Mouse (Mus musculus) liver, embryonic 16.5 days (tissue): ENCODE measurements around the gene Ssmem1. TPM values are rescaled to one million over a fixed set of nuclear protein-coding genes. Genes with fewer than 3 reads are reported as not detected.
A peak's percentile ranks its signal among the peaks of the same experiment; 100 is the strongest.

Experiments
- ATAC-seq: fragments of 200-750 bp; cut with Nextera tagmentation; 2 replicates; pipeline ENCODE4 v1.8.0; 2017; ENCODE audit warnings: low read depth, mild to moderate bottlenecking, moderate number of reproducible peaks, moderate library complexity
- H3K27ac ChIP-seq: fragments of 300-500 bp; sonication (generic); 2 replicates; pipeline ENCODE4 v1.5.1; 2014; ENCODE audit warnings: mild to moderate bottlenecking, low read length
- H3K27me3 ChIP-seq: fragments of 300-500 bp; sonication (generic); 2 replicates; pipeline ENCODE4 v1.6.1; 2014; ENCODE audit warnings: low read depth, low read length, mixed read lengths; ENCODE audit not compliant: control insufficient read depth, insufficient read depth
- H3K36me3 ChIP-seq: fragments of 300-500 bp; sonication (generic); 2 replicates; pipeline ENCODE4 v1.6.1; 2014; ENCODE audit warnings: mild to moderate bottlenecking; ENCODE audit not compliant: control insufficient read depth, insufficient read depth
- H3K4me1 ChIP-seq: fragments of 300-500 bp; sonication (generic); 2 replicates; pipeline ENCODE4 v1.6.1; 2014; ENCODE audit warnings: low read depth, low read length, mixed read lengths; ENCODE audit not compliant: control insufficient read depth
- H3K4me2 ChIP-seq: fragments of 300-500 bp; sonication (generic); 2 replicates; pipeline ENCODE4 v1.6.1; 2014; ENCODE audit warnings: low read depth, low read length, mixed read lengths
- H3K4me3 ChIP-seq: fragments of 300-500 bp; sonication (generic); 2 replicates; pipeline ENCODE4 v1.5.1; 2014; ENCODE audit warnings: low read depth, mild to moderate bottlenecking, low read length
- H3K9ac ChIP-seq: fragments of 300-500 bp; sonication (generic); 2 replicates; pipeline ENCODE4 v1.6.1; 2014; ENCODE audit warnings: low read depth, low read length
- H3K9me3 ChIP-seq: fragments of 300-500 bp; sonication (generic); replicated peaks from 2 replicates; pipeline ENCODE4 v1.6.1; 2016; ENCODE audit warnings: low read length; ENCODE audit not compliant: control insufficient read depth
- WGBS: fragments of 180-500 bp; shearing (Covaris S2); extraction: QIAGEN DNeasy Blood & Tissue Kit; methylation state at CpG from one replicate; pipeline ENCODE4 v1.1.7; 2014; ENCODE audit not compliant: insufficient replicate concordance; 5-methylcytosine and 5-hydroxymethylcytosine counted together
- polyA plus RNA-seq: library from polyadenylated mRNA; unstranded; fragments of >200 nt; fragmentation: Nextera tagmentation; extraction: Ambion mirVana; gene quantifications from 2 replicates; pipeline ENCODE4 v1.2.1, GENCODE M21; 2015

Gene Ssmem1
- polyA plus RNA-seq, 1 experiment from 2014 or later = 0.06 TPM

DNA sequence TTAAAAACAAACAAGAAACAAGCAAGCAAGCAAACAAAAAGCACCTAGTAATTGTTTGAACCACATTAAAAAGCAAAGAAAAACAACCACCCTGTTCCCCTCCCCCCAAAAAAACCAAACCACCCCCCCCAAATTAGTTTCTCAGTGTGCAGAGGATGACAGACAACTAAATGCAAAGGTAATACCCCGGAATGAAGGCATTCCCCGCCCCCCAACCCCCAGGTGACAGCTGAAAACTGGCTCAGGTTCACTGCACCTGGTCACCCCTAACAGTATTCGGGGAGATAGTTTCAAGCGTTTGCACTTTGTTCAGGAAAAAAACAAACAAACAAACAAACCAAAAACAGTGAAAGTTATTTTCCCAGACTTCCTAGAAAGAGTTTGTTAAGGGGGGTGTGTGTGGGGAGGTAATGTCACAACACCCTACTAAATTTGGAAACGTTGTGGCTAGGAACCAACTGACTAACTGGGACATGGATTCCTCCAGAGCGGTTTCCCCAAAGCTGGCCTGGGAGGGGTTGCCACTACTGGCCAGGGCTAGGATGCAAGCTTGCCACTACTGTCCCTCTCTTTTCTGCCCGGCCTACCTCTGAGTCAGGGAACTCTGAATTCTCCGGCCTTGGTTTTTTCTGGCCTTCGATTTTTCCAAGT is 38.1 kb downstream of the Ssmem1 start:
- no peak for ATAC-seq
- Histone ChIP-seq H3K9ac (no peak overlapping the region), H3K27ac (no peak overlapping the region), H3K36me3 (no peaks in the 10 kb centered on the region), H3K9me3 (no peaks in the 10 kb centered on the region), H3K4me2 (peak overlapping the region; percentile 48; the same call in 1 of the 2 replicates), H3K4me3 (no peak overlapping the region), H3K4me1 (no peaks in the 10 kb centered on the region), H3K27me3 (peaks cover 36% of the 10 kb centered on the region)
- 28% methylated on average over 9 of the region's 9 CpGs for WGBS

DNA sequence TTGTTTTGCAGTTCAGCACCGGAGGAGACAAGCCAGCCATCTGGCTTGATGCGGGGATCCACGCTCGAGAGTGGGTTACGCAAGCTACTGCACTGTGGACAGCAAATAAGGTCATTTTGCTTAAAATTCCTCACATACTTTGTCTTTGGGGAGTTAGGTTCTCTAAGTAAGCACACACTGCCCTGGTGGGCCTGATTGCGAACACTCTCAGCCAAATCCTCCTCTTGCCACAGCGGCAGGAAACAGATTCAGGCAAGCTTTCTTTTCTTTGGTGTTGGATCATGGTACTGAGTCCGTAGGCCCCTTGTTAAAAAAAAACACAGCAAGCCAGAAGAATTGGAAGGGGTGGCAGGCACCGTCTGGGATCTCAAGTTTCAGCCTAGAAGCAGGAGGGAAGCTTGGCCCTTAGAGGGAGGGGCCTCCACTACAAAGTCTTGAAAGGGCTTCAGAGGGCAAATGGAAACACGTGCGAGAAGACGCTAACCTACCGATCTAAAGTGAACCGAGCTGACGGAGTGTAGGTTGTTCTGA is 39.6 kb downstream of the Ssmem1 start:
- Histone ChIP-seq H3K9me3 (no peaks in the 10 kb centered on the region), H3K4me2 (no peak overlapping the region), H3K27ac (no peak overlapping the region), H3K9ac (no peak overlapping the region), H3K4me3 (no peak overlapping the region), H3K4me1 (no peaks in the 10 kb centered on the region), H3K27me3 (peaks cover 34% of the 10 kb centered on the region), H3K36me3 (no peaks in the 10 kb centered on the region)
- WGBS = 15% methylated on average over 15 of the region's 15 CpGs
- peak; percentile 41; the same call in 1 of the 2 replicates for ATAC-seq

DNA sequence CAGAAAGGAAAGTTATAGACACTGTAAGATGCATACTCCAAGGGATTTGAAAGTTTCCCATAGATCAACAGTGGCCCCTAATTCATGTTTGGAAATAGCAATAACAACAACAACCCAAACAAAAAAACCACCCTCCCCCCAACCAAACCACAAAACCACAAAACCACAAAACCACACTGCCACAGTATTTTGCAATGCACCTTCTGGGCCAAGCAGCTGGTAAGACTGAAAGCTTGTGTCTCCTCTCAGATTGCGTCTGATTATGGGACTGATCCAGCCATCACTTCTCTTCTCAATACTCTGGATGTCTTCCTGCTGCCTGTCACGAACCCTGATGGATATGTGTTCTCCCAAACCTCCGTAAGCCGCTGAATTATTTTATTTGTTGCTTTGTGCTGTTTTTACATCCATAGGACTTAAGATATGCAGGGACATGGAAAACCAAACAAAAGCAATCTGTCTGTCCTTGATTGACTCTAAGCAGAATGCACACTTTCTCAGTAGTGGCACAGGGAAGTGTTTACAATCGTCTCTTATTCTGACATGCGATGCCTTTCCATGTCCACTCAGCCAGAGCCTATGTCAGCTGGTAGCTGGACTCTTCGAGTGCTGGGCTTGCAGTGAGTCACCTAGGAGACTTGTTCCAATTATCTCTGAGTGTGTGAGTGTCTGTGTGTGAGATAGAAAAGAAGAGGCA is 41.0 kb downstream of the Ssmem1 start:
- Histone ChIP-seq H3K4me3 (no peak overlapping the region), H3K9ac (no peak overlapping the region), H3K4me1 (no peaks in the 10 kb centered on the region), H3K9me3 (no peaks in the 10 kb centered on the region), H3K27me3 (peaks cover 34% of the 10 kb centered on the region), H3K4me2 (no peak overlapping the region), H3K36me3 (no peaks in the 10 kb centered on the region), H3K27ac (no peak overlapping the region)
- 41% methylated on average over 7 of the region's 7 CpGs for WGBS
- no peak for ATAC-seq

DNA sequence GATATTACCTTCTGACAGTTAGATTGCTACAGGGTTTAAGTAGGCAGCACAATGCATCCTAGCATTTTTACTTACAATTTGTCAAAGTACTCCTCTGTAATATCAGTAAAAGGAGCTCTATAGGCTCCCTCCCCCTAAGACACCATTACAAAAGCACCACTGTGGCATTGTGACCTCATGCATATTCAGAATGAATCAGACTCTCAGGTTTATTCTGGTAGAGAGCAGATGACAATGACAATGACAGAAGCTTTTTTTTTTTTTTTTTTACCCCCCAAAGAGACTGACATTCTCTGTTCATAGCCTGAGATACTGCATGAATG is 41.5 kb downstream of the Ssmem1 start:
- Histone ChIP-seq H3K27me3 (peaks cover 31% of the 10 kb centered on the region), H3K9ac (no peak overlapping the region), H3K9me3 (no peaks in the 10 kb centered on the region)

DNA sequence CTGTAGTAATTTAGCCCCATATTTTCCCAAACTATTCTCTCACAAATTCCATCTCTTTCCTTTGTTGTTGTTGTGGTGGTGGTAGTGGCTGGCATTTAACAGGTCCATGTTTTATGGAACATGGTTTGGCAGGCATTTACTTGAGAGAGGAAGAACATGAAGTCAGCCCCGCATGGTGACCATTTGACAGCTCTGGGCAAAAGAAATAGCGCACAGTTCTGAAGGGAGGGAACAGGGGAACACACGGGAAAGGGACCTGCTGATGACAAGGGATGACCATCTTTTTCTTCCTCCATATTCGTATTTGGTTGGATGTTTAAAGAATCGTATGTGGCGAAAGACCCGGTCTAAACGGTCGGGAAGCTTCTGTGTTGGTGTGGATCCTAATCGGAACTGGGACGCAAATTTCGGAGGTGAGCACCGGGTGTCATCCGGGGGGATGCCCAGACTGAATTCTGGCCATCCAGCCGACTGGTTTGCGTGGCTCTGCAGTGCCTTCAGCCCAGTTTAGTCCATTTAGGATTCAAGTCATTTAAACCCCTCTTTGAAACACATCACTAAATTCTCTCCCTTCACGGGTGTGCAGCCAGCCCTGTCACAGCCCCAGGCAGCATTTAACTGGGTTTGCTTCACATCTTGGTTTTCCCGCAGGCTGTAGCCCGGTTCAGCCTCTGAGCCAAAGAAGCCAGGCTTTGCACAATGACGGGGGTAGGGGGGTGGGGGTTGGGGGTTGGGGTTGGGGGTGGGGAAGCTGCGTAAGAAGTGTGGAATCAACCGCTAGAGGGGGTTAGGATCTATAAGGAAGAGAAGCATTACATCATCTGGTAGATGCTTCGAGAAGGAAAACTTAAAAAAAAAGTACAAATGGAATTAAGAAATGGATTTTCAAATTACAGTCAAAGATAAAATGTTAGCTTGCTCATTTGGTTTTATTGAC is 42.3 kb downstream of the Ssmem1 start:
- H3K9ac ChIP-seq = no peak overlapping the region
- WGBS = 19% methylated on average over 23 of the region's 23 CpGs
- H3K4me1 ChIP-seq = no peaks in the 10 kb centered on the region

More for the DNA sequence above, 41.5 kb downstream of the Ssmem1 start:
- no peak for ATAC-seq
- no peaks in the 10 kb centered on the region for H3K4me1 ChIP-seq
- no peak overlapping the region for H3K27ac ChIP-seq
- H3K4me2 ChIP-seq = no peak overlapping the region
- no peaks in the 10 kb centered on the region for H3K36me3 ChIP-seq
- H3K4me3 ChIP-seq = no peak overlapping the region

DNA sequence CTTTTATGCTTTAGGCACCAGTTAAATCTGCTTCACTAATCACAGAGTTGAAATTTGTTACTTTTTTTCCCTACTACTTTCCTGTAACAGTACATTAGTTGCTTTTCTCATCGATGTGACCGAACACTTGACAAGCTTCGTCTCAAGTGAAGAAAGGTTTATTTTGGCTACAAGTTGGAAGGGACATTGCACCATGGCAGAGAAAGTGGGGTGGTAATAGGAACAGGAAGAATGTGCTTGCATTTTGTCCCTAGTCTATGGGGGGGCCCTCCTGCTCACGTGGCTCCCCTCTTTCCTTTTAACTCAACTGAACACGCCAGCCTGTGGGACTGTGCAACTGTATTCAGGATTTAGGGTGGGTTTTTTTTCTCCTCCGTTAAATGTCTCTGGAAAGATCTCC is 43.0 kb downstream of the Ssmem1 start:
- Histone ChIP-seq H3K4me2 (no peak overlapping the region), H3K36me3 (no peaks in the 10 kb centered on the region), H3K27ac (no peak overlapping the region), H3K9me3 (no peaks in the 10 kb centered on the region), H3K4me1 (no peaks in the 10 kb centered on the region), H3K4me3 (no peak overlapping the region), H3K27me3 (peaks cover 24% of the 10 kb centered on the region), H3K9ac (no peak overlapping the region)
- no peak for ATAC-seq
- WGBS = 38% methylated on average over 6 of the region's 6 CpGs

More for the DNA sequence above, 42.3 kb downstream of the Ssmem1 start:
- Histone ChIP-seq H3K36me3 (no peaks in the 10 kb centered on the region), H3K27ac (no peak overlapping the region), H3K4me3 (no peak overlapping the region), H3K4me2 (no peak overlapping the region), H3K27me3 (peaks cover 26% of the 10 kb centered on the region), H3K9me3 (no peaks in the 10 kb centered on the region)
- no peak for ATAC-seq

DNA sequence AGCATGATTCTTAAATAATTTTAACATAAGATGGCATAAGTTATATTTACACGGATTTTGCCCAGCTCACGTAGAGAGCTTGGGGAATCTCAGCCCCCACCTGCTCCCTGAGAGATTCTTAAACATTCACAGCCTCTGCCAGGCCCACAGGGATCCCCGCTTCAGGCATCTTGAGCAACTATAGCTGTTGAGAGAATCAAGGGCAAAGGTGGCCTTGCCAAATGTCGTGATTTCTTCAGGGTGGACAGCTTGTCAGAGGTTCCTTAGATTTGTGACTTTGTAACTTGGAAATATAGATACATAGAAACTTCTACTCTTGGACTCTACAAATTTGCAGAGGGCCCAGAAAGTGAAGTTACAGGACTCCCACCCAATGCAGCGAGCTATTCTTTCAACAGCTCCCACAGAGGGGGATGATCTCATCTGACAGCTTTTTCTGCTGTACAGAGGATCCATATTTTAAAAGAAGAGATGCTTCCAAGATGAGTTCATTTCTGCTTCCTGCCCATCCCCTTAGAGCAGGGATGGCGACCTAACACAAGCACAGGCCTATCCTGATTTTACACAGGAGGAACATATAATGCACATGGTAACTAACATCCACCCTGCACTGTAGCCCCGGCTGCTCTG is 43.8 kb downstream of the Ssmem1 start:
- Histone ChIP-seq H3K27me3 (peaks cover 18% of the 10 kb centered on the region), H3K4me1 (no peaks in the 10 kb centered on the region), H3K4me2 (no peak overlapping the region), H3K9me3 (no peaks in the 10 kb centered on the region), H3K9ac (no peak overlapping the region), H3K4me3 (no peak overlapping the region), H3K27ac (no peak overlapping the region), H3K36me3 (no peaks in the 10 kb centered on the region)
- WGBS = 58% methylated on average over 7 of the region's 7 CpGs
- no peak for ATAC-seq

DNA sequence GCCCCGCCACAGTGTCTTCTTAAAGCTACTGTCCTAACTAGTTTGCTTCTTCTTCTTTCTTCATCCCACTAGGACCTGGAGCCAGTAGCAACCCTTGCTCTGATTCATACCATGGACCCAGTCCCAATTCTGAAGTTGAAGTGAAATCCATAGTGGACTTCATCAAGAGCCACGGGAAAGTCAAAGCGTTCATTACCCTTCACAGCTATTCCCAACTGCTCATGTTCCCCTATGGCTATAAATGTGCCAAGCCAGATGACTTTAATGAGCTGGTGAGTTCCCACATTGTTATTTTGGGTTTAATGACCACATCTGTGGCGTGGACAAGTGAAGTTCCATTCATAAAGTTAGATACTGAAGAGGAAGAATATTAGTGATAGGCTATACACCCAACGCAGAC is 44.4 kb downstream of the Ssmem1 start:
- no peak overlapping the region for H3K4me3 ChIP-seq
- H3K9me3 ChIP-seq = no peaks in the 10 kb centered on the region
- no peak overlapping the region for H3K4me2 ChIP-seq
- no peaks in the 10 kb centered on the region for H3K4me1 ChIP-seq
- ATAC-seq = no peak
- H3K36me3 ChIP-seq = no peaks in the 10 kb centered on the region
- peaks cover 14% of the 10 kb centered on the region for H3K27me3 ChIP-seq
- no peak overlapping the region for H3K27ac ChIP-seq
- no peak overlapping the region for H3K9ac ChIP-seq
- 61% methylated on average over 5 of the region's 5 CpGs for WGBS
